Mouse (Mus musculus): ENCODE data around the gene Isyna1. TPM values are rescaled to one million over a fixed set of nuclear protein-coding genes. Genes with fewer than 3 reads are reported as not detected.

Isyna1 gene
- polyA plus RNA-seq, 1 experiment from 2014 or later, result 86.8 TPM

DNA sequence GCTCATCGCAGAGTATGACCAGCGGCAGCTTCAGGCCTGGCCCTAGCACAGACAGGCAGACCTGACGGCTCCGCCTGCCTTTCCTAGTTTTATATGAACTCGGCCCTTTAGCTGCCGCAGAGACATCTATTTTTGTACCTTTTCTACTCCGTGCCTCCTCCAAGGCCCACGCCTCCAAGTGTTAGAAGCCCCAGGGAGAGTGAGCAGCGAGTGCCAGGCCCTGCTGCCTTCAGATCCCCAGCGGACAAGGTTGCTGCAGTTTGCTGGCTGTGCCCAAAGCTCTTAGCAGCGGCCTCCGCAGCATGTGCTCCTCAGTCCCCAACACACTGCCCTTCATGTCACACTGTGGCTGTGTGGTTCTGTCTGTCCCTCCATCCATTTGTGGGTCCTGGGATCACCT, 2.6 kb upstream of the Isyna1 start:
- 91% methylated on average over 12 of the region's 12 CpGs for WGBS
- Histone ChIP-seq H3K4me1 (replicated peaks; ENCODE audit: control insufficient read depth, insufficient read depth, low read length) (peaks cover 17% of the 10 kb centered on the region), H3K4me2 (replicated peaks) (no peak overlapping the region), H3K9ac (no peak overlapping the region), H3K9me3 (ENCODE audit: control insufficient read depth, low read length) (no peaks in the 10 kb centered on the region), H3K36me3 (replicated peaks; ENCODE audit: control insufficient read depth, insufficient read depth) (peaks cover 66% of the 10 kb centered on the region), H3K27ac (no peak overlapping the region), H3K27me3 (ENCODE audit: control insufficient read depth, insufficient read depth, low read length) (no peaks in the 10 kb centered on the region; the same call in 1 of the 2 replicates), H3K4me3 (replicated peaks; ENCODE audit: low read length) (no peak overlapping the region)
- ATAC-seq (ENCODE audit: low FRiP score), result no peak
- no peak for DNase-seq (ENCODE audit: low spot score)

DNA sequence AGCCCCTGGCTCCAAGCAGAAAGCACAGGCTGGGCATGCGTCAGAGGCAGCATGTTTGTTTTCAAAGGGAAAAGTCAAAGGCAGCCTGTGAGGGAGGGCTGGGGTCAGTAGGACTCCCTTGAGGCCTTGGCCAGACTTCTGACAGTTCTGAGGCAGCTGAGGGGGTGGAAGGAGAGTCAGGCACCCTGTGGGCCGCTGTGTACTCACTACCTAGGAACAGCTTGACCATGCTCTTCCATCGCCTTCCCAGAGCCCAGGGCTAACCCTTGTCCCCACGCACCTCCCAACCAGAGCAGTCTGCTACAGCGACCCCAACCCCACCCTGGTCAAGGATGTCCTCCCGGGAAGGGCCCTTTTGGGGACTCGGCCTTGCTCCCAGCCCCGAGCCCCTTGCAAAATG, 1.0 kb upstream of the Isyna1 start:
- Histone ChIP-seq H3K36me3 (replicated peaks; ENCODE audit: control insufficient read depth, insufficient read depth) (peaks cover 60% of the 10 kb centered on the region), H3K4me3 (replicated peaks; ENCODE audit: low read length) (no peak overlapping the region), H3K9me3 (ENCODE audit: control insufficient read depth, low read length) (no peaks in the 10 kb centered on the region), H3K4me1 (replicated peaks; ENCODE audit: control insufficient read depth, insufficient read depth, low read length) (peaks cover 29% of the 10 kb centered on the region), H3K27me3 (ENCODE audit: control insufficient read depth, insufficient read depth, low read length) (no peaks in the 10 kb centered on the region; the same call in 1 of the 2 replicates), H3K9ac (no peak overlapping the region), H3K27ac (peak overlapping the region; percentile 73; the same call in 1 of the 2 replicates), H3K4me2 (replicated peaks) (peak overlapping the region; percentile 99; the same call in 1 of the 2 replicates)
- no peak for DNase-seq (ENCODE audit: low spot score)
- WGBS, result 49% methylated on average over 8 of the region's 8 CpGs
- ATAC-seq (ENCODE audit: low FRiP score), result no peak

DNA sequence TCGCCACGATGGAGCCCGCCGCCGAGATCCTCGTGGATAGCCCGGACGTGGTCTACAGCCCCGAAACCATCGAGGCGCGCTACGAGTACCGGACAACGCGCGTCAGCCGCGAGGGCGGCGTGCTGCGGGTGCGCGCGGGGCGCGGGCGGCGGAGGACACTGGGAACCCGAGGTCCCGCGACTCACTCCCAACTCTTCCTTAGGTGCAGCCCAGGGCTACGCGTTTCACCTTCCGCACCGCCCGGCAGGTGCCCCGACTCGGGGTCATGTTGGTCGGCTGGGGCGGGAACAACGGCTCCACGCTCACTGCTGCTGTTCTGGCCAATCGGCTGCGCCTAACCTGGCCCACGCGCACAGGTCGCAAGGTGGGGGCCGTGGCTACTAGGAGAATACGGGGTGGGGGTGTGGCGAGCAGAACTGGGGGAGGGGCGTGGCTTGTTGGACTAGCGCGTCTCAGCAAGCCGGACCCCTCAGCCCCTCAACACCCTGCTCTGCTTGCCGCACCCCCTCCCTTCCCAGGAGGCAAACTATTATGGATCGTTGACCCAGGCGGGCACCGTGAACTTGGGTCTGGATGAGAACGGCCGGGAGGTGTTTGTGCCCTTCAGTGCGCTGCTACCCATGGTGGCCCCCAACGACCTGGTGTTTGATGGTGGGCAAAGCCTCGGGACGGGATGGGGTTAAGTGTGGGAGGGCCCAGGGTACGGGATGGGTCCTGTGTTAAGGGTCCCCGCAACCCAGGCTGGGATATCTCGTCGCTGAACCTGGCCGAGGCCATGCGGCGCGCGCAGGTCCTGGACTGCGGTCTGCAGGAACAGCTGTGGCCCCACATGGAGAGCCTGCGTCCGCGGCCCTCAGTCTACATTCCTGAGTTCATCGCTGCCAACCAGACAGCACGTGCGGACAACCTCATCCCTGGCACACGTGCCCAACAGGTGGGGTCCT, 720 bp downstream of the Isyna1 start:
- DNase-seq (ENCODE audit: low spot score) (peak; percentile 38), ATAC-seq (ENCODE audit: low FRiP score) (peak; percentile 19)
- peak overlapping the region; percentile 77 for H3K9ac ChIP-seq
- no peaks in the 10 kb centered on the region for H3K9me3 ChIP-seq (ENCODE audit: control insufficient read depth, low read length)
- H3K27me3 ChIP-seq (ENCODE audit: control insufficient read depth, insufficient read depth, low read length), result no peaks in the 10 kb centered on the region; the same call in 1 of the 2 replicates
- 10% methylated on average over 81 of the region's 82 CpGs for WGBS
- peak overlapping the region; percentile 74 for H3K4me3 ChIP-seq (replicated peaks; ENCODE audit: low read length)
- peak overlapping the region; percentile 73 for H3K27ac ChIP-seq
- H3K36me3 ChIP-seq (replicated peaks; ENCODE audit: control insufficient read depth, insufficient read depth), result peaks cover 43% of the 10 kb centered on the region
- peak overlapping the region; percentile 99 for H3K4me2 ChIP-seq (replicated peaks)
- peaks cover 43% of the 10 kb centered on the region for H3K4me1 ChIP-seq (replicated peaks; ENCODE audit: control insufficient read depth, insufficient read depth, low read length)

DNA sequence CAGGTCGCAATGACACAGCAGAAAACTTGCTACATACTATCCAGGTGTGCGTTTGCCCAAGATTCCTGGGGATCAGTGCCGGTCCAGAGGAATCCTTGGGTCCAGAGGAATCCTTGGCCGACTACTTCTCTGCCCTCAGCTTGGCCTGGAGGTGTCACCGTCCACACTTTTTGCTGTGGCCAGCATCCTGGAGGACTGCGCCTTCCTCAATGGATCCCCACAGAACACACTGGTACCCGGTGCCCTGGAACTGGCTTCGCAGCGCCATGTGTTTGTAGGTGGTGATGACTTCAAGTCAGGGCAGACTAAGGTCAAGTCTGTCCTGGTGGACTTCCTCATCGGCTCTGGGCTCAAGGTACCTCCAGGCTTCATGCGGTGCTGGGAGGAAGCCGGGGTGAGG, 1.6 kb downstream of the Isyna1 start:
- Histone ChIP-seq H3K36me3 (replicated peaks; ENCODE audit: control insufficient read depth, insufficient read depth) (peaks cover 34% of the 10 kb centered on the region), H3K9me3 (ENCODE audit: control insufficient read depth, low read length) (no peaks in the 10 kb centered on the region), H3K4me1 (replicated peaks; ENCODE audit: control insufficient read depth, insufficient read depth, low read length) (peaks cover 52% of the 10 kb centered on the region), H3K9ac (no peak overlapping the region), H3K4me3 (replicated peaks; ENCODE audit: low read length) (0 out of 2 replicates have a peak overlapping the region, but pooled peaks have one; percentile 74), H3K27ac (no peak overlapping the region), H3K27me3 (ENCODE audit: control insufficient read depth, insufficient read depth, low read length) (no peaks in the 10 kb centered on the region; the same call in 1 of the 2 replicates), H3K4me2 (replicated peaks) (0 out of 2 replicates have a peak overlapping the region, but pooled peaks have one; percentile 99)
- no peak for DNase-seq (ENCODE audit: low spot score)
- no peak for ATAC-seq (ENCODE audit: low FRiP score)
- WGBS, result 93% methylated on average over 12 of the region's 12 CpGs

DNA sequence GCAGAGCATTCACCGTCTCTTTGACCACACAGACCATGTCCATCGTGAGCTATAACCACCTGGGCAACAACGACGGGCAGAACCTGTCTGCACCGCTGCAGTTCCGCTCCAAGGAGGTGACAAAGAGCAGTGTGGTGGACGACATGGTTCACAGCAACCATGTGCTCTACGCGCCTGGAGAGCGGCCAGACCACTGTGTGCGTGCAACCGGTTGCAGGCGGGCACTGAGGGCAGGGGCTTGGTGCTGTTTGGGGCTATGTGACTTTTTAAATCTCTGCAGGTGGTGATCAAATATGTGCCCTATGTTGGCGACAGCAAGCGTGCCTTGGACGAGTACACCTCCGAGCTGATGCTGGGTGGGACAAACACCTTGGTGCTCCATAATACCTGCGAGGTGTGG, 2.0 kb downstream of the Isyna1 start:
- H3K9me3 ChIP-seq (ENCODE audit: control insufficient read depth, low read length), result no peaks in the 10 kb centered on the region
- H3K9ac ChIP-seq, result no peak overlapping the region
- no peak overlapping the region for H3K4me3 ChIP-seq (replicated peaks; ENCODE audit: low read length)
- no peaks in the 10 kb centered on the region; the same call in 1 of the 2 replicates for H3K27me3 ChIP-seq (ENCODE audit: control insufficient read depth, insufficient read depth, low read length)
- H3K27ac ChIP-seq, result no peak overlapping the region
- 94% methylated on average over 18 of the region's 18 CpGs for WGBS
- H3K4me1 ChIP-seq (replicated peaks; ENCODE audit: control insufficient read depth, insufficient read depth, low read length), result peaks cover 56% of the 10 kb centered on the region
- ATAC-seq (ENCODE audit: low FRiP score) (no peak), DNase-seq (ENCODE audit: low spot score) (no peak)
- peaks cover 31% of the 10 kb centered on the region for H3K36me3 ChIP-seq (replicated peaks; ENCODE audit: control insufficient read depth, insufficient read depth)
- H3K4me2 ChIP-seq (replicated peaks), result 0 out of 2 replicates have a peak overlapping the region, but pooled peaks have one; percentile 99

DNA sequence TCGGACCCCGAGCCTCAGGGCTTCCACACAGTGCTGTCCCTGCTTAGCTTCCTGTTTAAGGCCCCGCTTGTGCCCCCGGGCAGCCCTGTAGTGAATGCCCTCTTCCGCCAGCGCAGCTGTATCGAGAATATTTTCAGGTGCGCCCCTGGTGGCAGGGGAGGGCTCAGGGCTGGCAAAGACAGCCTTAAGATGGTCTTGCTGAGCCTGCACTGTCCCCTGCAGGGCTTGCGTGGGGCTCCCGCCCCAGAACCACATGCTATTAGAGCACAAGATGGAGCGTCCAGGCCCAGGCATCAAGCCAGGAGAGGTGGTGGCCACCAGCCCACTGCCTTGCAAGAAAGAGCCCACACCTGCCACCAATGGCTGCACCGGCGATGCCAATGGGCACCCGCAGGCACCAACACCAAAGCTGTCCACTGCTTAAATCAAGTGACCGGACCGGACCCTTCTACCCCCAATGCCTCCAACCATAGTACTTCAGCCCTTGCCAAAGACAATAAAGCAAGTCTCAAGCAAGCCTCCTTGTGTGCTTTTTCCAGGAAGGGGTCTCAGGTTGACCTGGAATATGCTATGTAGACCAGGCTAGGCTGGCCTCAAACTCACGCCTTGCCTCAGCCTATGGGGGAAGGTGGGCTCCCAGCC, 2.7 kb downstream of the Isyna1 start:
- Histone ChIP-seq H3K36me3 (replicated peaks; ENCODE audit: control insufficient read depth, insufficient read depth) (peaks cover 24% of the 10 kb centered on the region), H3K4me1 (replicated peaks; ENCODE audit: control insufficient read depth, insufficient read depth, low read length) (peaks cover 63% of the 10 kb centered on the region), H3K27me3 (ENCODE audit: control insufficient read depth, insufficient read depth, low read length) (no peaks in the 10 kb centered on the region; the same call in 1 of the 2 replicates), H3K9me3 (ENCODE audit: control insufficient read depth, low read length) (no peaks in the 10 kb centered on the region), H3K27ac (no peak overlapping the region), H3K9ac (0 out of 2 replicates have a peak overlapping the region, but pooled peaks have one; percentile 61), H3K4me3 (replicated peaks; ENCODE audit: low read length) (0 out of 2 replicates have a peak overlapping the region, but pooled peaks have one; percentile 38), H3K4me2 (replicated peaks) (peak overlapping the region; percentile 71)
- DNase-seq (ENCODE audit: low spot score) (no peak), ATAC-seq (ENCODE audit: low FRiP score) (no peak)
- WGBS, result 78% methylated on average over 17 of the region's 17 CpGs

DNA sequence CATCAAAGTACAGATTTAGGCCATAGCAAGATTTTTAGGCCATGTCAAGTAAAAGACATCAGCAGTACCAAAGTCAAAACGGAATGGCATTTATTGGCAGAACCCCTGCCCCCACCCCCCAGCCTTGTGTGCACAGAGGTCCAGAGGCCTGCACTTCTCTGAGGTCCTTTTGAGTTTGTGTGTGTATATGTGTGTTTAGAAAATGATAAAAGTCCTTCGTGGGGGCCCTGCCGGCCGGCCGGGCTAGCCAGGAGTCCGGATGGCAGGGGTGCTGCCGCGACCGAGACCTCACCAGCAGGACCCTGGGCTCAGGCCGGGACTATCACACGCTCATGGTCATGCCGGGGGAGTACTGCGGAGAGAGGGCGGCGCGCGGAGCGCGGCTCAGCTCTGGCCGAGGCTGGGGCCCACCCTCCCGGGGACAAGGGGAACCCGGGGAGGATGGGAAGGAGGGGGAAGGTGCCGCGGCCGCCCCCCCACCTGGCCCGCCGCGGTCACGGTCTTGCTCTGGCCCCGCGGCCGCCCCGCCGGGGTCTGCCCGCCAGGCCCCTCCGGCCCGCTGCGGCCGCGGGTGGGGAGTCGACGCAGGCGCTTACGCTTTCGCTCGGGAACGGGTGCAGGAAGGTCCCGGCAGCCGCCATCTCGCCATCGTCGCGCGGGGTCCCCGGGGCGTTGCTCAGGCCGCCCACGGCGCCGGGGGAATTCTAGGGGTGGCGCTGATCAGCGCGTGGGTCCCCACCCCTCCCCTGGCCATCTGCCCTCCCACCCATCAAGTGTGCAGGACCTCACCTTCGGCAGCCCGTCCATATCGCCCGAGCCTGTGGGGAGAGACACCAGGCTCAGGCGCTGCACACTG, 3.5 kb downstream of the Isyna1 start:
- Histone ChIP-seq H3K36me3 (replicated peaks; ENCODE audit: control insufficient read depth, insufficient read depth) (peaks cover 25% of the 10 kb centered on the region), H3K4me1 (replicated peaks; ENCODE audit: control insufficient read depth, insufficient read depth, low read length) (peaks cover 65% of the 10 kb centered on the region), H3K4me2 (replicated peaks) (peak overlapping the region; percentile 71), H3K27ac (0 out of 2 replicates have a peak overlapping the region, but pooled peaks have one; percentile 9), H3K9ac (peak overlapping the region; percentile 61), H3K27me3 (ENCODE audit: control insufficient read depth, insufficient read depth, low read length) (no peaks in the 10 kb centered on the region; the same call in 1 of the 2 replicates), H3K9me3 (ENCODE audit: control insufficient read depth, low read length) (no peaks in the 10 kb centered on the region), H3K4me3 (replicated peaks; ENCODE audit: low read length) (peak overlapping the region; percentile 38)
- DNase-seq (ENCODE audit: low spot score), result no peak
- no peak for ATAC-seq (ENCODE audit: low FRiP score)
- 6% methylated on average over 55 of the region's 68 CpGs for WGBS

DNA sequence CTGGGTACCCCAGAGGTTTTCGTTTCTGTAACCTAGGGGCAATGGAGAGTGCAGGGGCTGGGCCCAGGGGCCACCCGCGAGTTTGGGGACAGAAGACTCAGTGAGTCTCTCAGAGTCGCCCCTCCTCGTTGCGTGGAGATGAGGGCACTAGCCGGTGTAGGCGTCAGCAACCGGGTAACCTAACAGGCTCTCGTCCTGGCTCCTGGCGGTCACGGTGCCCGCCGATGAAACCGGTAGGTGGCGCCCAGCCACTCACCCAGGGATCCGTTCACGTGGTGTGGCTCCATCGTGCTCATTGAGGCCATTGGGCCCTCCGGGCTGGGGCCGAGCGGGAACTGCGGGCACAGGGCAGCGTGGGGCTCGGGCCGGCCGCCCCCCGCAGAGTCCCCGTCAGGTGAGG, 4.1 kb downstream of the Isyna1 start:
- peak; percentile 74 for DNase-seq (ENCODE audit: low spot score)
- peaks cover 25% of the 10 kb centered on the region for H3K36me3 ChIP-seq (replicated peaks; ENCODE audit: control insufficient read depth, insufficient read depth)
- ATAC-seq (ENCODE audit: low FRiP score), result peak; percentile 18
- H3K4me3 ChIP-seq (replicated peaks; ENCODE audit: low read length), result peak overlapping the region; percentile 38
- no peaks in the 10 kb centered on the region; the same call in 1 of the 2 replicates for H3K27me3 ChIP-seq (ENCODE audit: control insufficient read depth, insufficient read depth, low read length)
- H3K4me2 ChIP-seq (replicated peaks), result peak overlapping the region; percentile 71
- H3K9me3 ChIP-seq (ENCODE audit: control insufficient read depth, low read length), result no peaks in the 10 kb centered on the region
- H3K9ac ChIP-seq, result peak overlapping the region; percentile 61
- 1% methylated on average over 29 of the region's 29 CpGs for whole genome bisulfite sequencing
- 0 out of 2 replicates have a peak overlapping the region, but pooled peaks have one; percentile 9 for H3K27ac ChIP-seq
- H3K4me1 ChIP-seq (replicated peaks; ENCODE audit: control insufficient read depth, insufficient read depth, low read length), result peaks cover 65% of the 10 kb centered on the region

Measured in hindbrain, embryonic 14.5 days (tissue).